Mouse (Mus musculus) G1E (cell line): ENCODE results near the gene Ccnl1.

Experiments
- CTCF ChIP-seq: IDR thresholded peaks from 2 replicates; pipeline ENCODE4 v1.5.1; 2012; ENCODE audit warnings: low read depth, low read length, inconsistent platforms, mixed read lengths
- GATA1 ChIP-seq: IDR thresholded peaks from 2 replicates; pipeline ENCODE4 v1.6.1; 2012; ENCODE audit warnings: borderline replicate concordance, low read length, inconsistent platforms, mixed read lengths
- GATA2 ChIP-seq: IDR thresholded peaks from 2 replicates; pipeline ENCODE4 v1.6.1; 2012; ENCODE audit warnings: low read depth, low read length, inconsistent platforms, borderline replicate concordance
- POLR2AphosphoS5 ChIP-seq: IDR thresholded peaks from 2 replicates; pipeline ENCODE4 v1.6.1; 2012; ENCODE audit warnings: low read depth, low read length, inconsistent platforms; ENCODE audit not compliant: insufficient replicate concordance

- TF ChIP-seq CTCF (no peak), POLR2AphosphoS5 (no peak), GATA1 (no peak), GATA2 (no peak)
Observed at GRCm38 (mm10) chr3:65975317-65975716, 17.3 kb upstream of the Ccnl1 start.
